Mouse (Mus musculus) MEL (cell line): ENCODE results near the gene Hmgcll1.

ENCODE experiments used
- HCFC1 ChIP-seq: IDR thresholded peaks from 2 replicates; pipeline ENCODE4 v1.6.1; 2012; ENCODE audit warnings: low read depth, mild to moderate bottlenecking, inconsistent platforms, low read length, improper control_type of control experiment, moderate library complexity
- POLR2A ChIP-seq, 2 experiments: IDR thresholded peaks; 2 replicates each; pipeline ENCODE4 v1.6.1; 2011 to 2012; ENCODE audit warnings: low read length in 2 of 2, mild to moderate bottlenecking in 2 of 2, control low read depth in 1 of 2, improper control_type of control experiment in 1 of 2, low read depth in 1 of 2, moderate library complexity in 1 of 2; ENCODE audit not compliant: control insufficient read depth in 1 of 2, insufficient read depth in 1 of 2, poor library complexity in 1 of 2
- TAL1 ChIP-seq: IDR thresholded peaks from 2 replicates; pipeline ENCODE4 v1.6.1; 2012; ENCODE audit warnings: mild to moderate bottlenecking, inconsistent platforms, low read length, moderate library complexity, mixed read lengths

GRCm38 (mm10) chr9:76007342-76007970 is 7.2 kb upstream of the Hmgcll1 start:
- no peak for TF ChIP-seq HCFC1
- no peak for TF ChIP-seq TAL1
- TF ChIP-seq POLR2A (IDR thresholded peaks at IDR 0.05; ENCODE audit: control insufficient read depth in 1 of 2, insufficient read depth in 1 of 2, low read depth in 1 of 2, low read length in 2 of 2, poor library complexity in 1 of 2), result no peak
